Mouse (Mus musculus): ENCODE data around the gene Srbd1.

Gene Srbd1

DNA sequence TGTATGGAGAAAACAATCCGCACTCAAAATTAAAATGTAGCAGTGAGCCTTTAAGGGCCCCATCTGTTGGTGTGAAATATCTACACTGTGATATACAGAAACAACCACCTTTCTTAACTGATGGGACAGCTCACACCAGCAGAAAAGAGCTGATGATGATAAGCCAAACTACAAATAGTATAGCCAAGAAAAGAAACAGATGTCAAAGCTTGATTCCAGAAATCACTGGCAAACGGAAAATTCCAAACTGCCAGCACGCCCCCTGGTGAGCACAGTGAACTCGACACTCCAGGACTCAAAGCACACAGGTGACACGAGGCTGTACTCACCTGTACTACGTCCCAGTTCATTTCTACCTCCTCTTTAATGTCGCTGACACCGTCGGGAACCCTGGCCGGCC lies 9.1 kb downstream of the Srbd1 start:
- DNase-seq = no peak

DNA sequence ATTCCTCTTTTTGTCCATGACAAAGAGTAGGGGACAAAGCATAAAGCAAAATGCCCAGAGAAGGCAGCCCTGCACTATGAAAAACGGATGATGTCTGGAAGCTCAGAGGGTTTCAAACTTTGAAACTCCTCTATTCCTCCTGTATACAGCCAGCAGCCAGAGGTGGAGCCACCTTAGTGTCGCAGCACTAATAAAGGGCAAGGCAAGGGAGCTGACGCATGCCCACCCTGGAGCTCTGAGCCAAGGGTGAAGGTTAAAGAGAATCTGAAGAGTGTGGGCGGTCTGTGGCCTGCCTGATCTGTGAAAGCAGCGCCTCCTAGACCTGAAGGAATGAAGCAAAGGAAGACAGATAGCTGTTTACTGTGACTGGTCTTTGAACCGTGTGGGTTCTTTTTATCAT lies 10.5 kb downstream of the Srbd1 start:
- DNase-seq = no peak

DNA sequence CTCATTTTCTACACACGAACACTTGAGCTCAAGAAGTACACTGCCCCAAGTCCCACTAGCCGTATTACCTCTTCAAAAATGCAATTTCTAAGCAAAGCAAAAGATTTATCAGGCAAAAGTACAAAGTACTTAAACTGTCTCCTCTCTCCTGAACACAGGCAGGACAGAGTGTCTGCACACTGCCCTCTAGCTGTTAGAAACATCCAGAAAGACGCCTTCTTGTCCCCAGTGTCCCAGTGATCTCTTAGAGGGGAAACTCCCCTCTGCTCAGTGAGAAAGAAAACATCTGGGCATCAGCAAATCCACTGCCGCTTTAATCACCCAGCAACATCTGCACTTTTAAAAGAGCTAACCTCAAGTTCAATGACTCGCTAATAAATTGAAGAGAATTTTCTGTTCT lies 12.4 kb downstream of the Srbd1 start:
- DNase-seq = no peak

DNA sequence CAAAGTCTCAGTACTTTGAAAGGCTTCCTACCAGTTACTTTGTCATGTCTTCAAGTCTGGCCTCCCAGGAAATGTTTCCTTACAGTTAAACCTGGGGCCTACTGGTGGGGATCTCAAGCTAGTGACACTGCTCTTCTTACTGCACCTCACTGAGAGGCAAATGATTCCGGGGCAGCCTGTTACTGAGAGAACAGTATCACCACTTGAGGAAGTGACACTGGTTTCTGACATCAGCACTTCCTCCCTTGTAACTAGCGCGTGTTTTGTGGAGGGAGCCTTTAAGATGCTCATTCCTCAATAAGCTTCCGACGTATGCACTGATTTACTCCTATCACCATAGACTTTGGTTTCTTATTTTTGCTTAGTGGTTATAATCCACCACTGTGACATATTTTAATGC lies 16.8 kb downstream of the Srbd1 start:
- DNase-seq = no peak

DNA sequence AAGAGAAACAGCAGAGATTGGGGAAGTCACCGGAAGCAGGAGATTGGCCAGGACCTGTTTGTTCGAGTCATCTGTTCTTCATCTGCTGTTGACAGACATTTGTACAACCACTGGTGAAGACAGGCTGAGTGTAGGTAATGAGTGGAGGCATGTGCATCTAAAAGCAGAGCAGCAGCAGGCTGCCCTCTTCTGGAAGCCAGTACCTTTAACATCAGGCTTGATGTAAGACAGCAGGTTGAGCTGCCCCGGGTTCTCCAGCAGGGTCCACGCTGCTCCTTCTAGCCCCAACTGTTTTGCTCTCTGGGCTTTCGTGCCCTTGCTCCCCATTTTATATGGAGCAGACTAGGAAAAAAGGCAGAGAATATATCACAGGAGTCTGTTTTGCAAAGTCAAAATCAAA lies 19.1 kb downstream of the Srbd1 start:
- no peak for DNase-seq

DNA sequence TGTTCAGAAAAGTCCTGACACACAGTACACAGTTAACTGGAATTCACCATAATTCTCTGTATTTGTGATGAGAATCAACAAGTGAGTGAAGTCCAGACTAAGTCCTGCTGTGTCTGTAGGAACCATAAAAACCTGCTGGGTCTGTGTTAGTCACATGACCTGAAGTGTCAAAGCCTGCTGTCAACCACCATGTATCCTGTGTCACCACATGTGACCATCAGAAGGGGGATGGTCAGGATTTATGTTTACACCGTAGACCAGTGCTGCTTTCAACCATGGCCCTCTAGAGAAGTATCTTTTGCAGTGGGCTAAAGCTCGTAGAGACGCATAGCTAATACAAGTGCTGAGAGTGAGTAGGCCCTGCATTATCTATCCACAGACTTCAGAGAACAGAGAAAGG lies 21.8 kb downstream of the Srbd1 start:
- DNase-seq = no peak

DNA sequence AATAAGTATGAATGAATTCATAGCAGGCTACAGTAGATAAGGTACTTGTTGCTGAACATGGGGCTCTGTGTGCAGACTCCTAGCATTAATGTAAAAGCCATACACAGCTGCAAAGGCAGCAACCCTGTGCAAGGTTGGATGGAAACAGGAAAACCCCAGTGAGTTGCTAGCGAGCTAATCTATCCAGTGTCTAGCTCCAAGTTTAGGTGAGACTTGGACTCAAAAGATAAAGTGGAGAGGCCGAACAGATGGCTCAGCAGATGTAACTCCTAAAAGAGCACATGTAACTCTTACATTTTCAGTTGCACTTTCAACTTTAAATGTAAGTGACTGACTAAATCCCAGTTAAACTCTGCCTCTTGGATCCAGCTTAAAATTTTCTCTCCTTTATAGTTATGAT lies 48.1 kb downstream of the Srbd1 start:
- no peak for DNase-seq

DNA sequence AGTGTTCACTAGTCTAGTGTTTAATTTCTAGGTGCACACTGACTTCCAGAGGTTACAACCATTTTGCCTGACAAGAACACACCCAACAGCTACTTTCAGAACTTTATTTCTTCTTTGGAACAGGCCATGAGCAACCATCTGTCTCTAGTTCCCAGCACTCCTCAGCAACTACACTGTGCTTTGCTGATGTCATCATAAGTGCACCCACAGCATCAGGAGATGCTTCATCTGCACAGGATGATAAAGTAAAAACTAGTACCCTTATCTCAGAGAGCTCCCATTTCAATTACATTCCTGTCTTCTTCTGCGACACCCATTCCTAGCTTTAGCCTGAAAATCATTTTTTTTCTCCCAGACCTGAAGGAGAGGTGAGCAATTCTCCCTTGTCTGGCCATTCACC lies 51.9 kb downstream of the Srbd1 start:
- no peak for DNase-seq

DNA sequence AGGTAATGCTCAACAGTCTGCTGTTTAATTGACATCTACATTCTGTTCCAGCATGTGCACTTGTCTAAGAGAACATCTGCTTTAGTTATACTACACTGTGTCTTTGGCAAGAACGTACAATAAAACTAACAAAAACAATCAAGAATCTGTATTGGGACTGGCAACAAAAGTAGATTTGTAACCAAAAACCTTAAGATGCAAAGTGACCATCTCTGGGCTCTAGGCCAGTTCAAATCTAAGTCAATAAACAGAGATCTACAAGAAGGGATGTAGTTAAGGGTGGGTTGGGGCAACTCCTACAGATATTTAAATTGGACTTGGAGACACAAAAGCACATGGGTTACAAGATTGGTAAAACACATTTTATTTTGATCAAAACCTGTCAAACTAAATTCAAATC lies 53.3 kb downstream of the Srbd1 start:
- no peak for DNase-seq

DNA sequence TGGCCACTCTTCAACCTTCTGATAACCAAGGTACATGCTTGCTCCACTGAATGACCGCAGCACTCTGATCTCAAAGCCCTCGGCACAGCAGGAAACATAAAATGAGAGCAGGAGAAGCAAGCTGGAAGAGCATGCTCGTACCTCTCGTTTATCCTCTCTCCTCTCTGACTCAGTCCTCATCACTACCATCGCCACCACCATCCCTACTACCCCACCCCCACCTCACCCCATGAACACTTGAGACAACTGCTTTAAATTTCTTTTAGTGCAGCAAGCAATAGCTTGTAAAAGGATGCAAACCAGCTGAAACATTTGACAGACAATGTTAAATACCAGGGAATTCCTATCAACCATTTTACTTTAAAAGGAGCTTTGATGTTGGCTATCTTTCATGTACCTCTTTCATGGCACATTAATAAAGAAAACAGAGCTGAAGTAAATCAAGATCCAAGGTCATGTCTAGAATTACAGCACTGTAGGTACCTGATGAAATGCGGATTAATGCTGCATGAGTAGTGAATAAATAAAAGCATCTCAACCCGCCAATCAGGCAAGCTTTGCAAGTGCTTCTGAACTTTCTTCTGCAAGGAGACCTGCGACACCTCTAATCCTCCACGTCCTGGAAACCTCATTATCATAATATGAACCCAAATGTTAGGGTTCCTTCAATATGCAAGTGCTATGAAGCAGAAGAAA lies 54.9 kb downstream of the Srbd1 start:
- no peak for DNase-seq

DNA sequence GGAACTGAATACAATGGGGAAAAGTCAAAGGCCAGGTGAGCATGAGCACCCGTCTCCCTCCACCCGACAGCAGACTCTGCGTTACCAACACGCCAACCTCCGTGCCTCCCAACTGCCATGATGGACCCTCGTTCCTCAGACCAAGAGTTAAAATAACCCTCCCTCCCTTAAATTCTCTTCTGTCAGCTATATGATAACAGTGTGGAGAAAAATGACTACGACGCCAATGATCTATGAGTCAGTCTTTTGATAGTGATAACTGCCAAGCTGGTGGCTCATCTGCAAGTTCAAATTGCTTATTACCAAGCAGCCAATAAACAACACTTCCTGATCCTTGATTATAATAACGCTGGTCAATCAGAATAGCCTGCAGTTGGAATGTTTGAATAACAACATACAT lies 57.1 kb downstream of the Srbd1 start:
- no peak for DNase-seq

DNA sequence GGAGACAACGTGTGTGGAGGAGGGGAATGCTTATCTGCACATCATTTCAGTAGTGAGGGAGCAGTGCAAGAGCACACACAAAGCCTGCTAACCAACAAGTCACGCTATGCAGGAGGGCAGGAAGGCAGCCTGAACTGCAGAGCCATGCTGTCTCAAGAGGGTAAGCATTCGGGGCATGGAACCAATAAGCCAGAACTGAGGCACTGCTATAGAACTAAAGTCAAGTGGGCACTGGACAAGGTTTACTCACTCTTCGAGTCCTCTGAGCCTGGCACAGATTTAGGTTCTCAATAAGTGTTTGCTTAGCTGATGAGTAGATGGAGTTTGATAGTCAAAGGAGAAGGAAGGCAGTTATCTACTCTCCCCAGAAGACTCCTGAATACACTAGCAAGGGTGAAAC lies 58.8 kb downstream of the Srbd1 start:
- DNase-seq = no peak

DNA sequence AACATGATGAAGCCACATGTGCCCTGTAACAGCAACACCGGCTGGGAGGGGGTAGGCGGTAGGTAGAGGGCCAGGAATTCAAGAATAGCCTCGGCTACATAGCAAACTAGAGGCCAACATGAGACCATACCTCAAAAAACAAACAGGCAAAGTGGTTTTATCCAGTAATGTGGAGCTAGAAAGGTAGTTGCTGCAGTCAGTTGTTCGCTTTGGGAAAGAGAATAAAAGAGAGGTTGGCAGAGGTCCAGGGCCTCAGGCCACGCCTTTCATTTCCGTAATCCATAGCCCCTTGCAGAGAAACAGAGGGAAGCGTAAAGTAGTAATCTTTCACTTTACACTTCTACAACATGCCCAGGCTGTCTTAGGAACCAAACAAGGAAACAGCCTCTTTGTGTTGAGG lies 61.8 kb downstream of the Srbd1 start:
- DNase-seq = no peak

DNA sequence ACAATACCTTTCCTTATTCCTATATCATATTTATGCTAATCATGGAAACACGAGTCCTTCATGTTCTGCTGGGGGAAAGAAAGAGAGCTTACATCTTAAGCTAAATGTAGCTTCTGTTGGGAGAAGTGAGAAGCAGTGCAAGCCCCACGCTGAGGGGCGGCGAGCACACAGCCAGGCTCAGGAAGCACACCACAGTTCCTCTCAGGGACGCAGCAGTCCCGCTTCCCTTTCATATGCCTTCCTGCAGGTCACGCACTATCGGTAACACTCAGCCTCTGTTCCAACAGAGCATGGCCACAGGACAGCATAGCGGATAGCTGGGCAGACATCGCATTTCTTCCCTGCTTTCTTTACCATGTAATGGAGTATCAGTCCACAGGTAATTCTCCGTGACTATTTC lies 66.9 kb downstream of the Srbd1 start:
- no peak for DNase-seq

DNA sequence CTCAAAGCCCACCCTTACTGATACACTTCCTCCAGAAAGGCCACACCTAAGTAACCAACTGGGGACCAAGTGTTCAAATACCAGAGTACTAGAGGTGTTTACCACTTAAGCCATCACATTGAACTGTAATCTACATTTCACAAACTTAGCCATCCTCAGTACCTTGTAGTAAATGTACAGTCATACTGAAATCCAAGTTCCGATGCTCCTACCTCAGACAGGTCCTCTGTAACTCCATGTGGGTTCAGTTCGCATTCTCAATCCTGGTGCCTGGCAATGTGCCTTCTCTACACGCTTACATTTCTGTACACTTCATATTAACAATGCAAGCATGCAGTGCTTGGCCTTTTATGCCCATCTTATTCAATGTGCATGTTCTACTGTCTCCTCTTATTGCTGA lies 77.5 kb downstream of the Srbd1 start:
- DNase-seq = no peak

DNA sequence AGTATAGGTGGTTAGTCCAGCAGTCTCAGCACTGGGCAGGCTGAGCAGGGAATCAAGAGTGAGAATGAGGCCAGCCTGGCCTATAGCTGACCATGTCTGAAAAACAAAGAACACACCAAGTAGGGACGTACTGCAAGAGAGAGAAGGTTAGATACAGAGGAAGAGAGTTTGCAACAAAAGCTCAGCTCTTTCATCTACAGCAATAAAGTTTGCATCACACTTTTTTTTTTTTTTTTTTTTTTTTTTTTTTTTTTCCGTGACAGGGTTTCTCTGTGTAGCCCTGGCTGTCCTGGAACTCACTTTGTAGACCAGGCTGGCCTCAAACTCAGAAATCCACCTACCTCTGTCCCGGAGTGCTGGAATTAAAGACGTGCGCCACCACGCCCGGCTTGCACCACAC lies 79.1 kb downstream of the Srbd1 start:
- no peak for DNase-seq

DNA sequence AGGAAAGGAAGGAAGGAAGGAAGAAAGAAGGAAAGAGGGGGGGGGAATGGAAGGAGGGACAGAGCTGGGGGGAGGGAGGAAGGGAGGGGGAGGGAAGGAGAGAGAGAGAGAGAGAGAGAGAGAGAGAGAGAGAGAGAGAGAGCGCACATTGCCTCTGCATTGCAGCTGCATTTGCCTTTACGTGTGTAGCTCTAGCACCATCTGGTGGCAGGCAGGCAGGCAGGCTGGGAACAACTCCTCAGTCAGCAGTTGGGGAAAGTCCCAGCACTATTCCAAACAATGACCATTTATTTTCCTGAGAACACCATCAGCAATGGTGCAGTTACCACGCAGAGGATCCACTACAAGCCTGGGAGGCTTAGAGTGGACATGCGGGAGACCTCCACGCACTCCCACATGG lies 81.5 kb downstream of the Srbd1 start:
- DNase-seq = peak; percentile 56

DNA sequence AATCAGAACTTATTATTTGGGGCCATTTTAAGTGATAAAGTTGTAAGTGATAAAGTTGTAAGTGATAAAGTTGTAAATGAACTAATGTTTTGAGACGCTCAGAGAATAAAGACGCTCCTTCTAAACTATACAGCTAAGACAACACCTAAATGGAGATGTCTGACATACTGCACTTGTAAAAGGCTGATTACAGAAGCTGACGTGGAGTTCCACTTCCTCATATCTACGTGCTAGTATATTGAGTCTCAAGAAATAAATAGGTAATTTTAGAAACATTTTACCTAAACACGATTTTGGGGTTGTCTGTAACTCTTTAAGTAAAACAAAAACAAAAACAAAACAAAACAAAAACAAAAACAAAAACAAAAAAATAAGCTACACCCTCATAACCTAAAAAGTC lies 84.1 kb downstream of the Srbd1 start:
- no peak for DNase-seq

DNA sequence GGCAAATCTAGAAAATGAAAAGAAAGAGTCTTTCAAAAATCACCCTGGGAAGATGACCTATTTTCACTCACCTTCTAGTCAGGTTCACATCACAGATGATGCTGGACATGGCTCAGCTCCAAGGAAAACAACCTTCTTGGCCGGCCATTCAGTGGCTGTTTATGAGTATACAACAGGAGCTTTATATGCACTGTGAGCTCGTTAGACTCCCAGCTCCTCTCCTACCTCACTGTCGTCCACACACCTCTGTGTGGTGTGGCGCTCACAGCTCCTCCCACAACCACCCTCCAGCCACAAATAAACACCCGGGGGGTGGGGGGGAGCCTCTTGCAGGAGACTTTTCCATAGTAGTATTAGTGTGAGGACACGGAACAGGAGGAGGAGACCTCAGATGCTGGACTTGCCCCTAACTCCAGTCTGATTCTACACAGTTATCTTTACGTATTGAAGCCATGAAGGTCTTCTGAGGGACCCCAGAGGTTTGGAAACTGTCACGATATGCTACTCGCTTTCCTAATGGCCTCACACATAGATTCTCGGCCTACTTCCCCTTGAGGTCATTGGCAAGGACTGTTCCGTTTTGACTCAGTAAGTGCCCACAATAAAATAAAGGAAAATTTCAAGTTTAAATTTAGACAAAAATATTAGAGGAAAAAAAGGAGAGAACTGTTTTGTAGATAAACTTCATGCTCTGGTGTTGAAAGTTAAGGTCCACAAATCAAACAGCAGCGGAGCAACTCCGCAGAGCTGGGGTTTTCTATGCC lies 104.6 kb downstream of the Srbd1 start:
- DNase-seq = no peak

DNA sequence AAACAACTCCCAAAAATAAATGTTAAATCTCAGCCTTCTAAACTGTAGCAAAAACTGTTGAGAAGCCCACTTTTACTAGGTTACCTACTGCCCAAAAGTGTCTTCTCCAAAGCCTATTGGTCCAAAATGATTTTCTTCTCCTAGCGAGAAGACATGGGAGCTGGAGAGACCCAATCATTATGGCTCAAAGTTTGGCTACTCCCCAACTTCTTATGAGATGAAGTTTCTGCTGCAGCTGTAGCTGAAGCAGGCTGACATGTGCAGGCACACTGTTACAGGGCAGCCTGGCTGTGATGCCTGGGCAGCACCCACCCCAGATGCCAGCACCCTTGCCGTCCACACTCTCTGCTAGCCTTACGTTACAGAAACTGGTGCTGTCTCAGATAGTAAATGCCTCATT lies 105.2 kb downstream of the Srbd1 start:
- DNase-seq = no peak

DNA sequence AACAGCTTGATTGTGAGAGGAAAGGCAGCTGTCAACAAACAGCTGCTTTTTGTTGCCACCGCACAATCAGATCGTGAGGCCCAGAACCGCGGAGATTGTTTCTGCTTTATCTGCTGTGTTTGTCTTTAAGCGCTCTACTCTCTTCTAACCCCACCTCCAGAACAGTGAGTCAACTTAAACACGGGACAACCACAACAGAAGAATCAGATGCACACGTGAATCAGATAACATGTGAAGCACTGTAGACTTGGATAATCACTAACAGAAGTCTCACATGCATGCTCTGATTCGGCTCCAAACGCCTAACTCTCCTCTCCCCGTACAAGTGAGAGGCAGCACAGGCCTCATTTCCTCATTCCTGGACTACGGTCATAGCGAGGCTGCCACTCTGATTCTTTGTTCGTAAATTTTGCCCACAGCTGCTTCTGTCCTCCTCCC lies 106.7 kb downstream of the Srbd1 start:
- peak; percentile 7 for DNase-seq

DNA sequence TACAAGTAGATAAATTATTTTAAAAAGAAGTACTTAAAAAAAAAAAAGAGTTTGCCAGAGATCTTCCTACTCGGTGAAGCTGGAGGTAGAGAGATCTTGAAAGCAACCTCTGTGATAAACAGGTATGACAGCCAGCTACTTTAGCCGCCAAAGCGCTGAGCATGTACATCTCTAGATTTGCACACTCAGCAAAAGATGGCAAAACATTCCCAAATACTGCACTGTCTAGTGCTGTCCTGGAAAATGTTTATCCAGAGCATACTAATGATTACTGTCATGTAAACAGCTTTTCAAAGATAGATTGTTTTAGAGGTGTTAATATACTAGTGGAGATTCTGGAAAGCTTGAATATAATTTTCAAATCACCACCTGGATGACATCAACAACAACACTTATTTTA lies 109.4 kb downstream of the Srbd1 start:
- no peak for DNase-seq

DNA sequence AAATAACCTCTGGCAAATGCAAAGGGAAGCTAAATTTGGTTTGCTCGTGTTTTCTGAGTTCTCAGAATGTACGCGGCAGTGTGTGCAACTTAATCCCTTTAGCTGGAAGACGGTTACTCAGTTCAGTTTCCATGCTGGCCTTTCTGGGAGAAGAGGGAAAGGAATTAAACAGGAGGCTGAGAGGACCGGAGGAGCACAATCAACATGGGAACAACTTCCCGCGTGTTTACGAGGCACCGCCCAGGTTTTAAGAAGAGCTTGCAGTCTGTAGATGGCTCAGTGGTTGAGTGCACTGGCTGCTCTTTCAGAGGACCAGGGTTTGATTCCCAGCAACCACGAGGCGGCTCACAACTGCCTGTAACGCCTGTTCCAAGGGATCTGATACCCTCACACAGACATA lies 109.8 kb downstream of the Srbd1 start:
- no peak for DNase-seq

DNA sequence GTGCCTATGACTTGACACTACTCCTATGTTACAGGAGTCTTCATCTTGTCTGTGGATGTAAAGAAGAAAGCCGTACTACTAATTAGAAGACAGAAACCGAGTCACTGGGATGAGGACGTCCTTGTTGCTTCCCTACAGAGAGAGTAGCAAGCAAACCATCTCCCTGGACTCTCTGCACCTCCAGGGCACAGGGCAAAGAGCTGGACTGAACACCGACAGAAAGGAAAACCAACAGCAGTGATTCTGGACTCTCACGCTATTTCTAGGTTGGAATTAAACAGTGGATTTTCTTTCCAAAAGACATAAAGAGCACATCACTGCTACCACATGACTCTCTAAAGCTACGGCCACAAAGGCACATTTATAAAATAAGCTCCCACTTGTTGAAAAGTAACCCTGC lies 110.3 kb downstream of the Srbd1 start:
- no peak for DNase-seq

DNA sequence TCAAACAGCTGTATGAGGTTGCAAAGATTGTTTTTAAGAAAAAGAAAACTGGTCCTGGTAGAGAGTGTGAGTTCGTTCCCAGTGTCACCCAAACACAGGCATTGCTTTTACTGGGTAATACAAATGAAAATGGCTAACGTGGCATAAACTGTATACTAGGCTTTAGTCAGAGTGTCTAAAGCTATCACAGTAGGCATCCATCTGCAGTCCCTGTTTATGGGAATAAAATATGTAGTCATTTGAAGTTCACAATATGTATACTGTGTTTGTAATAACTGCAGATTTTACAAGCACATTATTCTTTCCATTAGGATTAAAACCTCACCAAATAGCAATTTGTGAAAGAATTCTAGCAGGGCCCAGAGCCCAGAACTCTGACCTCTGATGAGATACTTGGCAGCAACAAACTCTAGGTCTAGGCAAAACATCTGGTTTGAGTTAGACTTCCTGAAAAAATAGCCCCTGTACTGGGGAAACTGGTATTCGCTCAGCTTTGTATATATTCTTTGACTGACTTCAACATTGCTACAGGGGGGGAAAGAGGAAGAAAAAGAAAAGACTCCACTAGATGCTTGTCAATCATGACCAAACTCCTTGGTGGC lies 112.8 kb downstream of the Srbd1 start:
- no peak for DNase-seq

Measured in thymus, postnatal 14 days (tissue).